Mouse (Mus musculus): ENCODE measurements around the gene Akt3.

DNA sequence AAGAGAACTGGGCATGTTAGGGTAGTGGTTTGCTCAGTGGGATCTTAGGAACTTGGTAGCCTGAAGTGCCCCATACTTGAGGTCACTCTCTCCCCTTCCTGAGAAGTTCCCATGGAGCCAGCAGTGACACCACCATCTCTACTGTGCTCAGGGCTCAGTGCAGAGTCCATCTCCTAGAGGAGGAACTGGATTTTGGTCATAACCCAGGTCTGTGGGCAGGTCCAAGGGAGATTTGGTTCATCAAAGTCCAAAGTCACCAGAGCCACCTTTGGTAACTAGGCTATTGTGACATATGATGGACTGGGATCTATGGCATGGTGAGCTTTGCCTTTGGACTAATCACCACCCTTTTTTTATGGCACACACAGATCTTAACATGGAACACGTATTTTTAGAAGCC is 244.7 kb downstream of the Akt3 start:
- TF ChIP-seq CTCF (IDR thresholded peaks at IDR 0.05; ENCODE audit: extremely low read depth, insufficient read depth, insufficient read length, insufficient replicate concordance), result no peak
- no peak for TF ChIP-seq POLR2A (IDR thresholded peaks at IDR 0.05; ENCODE audit: low read depth, low read length)

Data from spleen, adult 2 months (tissue).